Mouse (Mus musculus) adrenal gland, postnatal 14 days (tissue): ENCODE results near the gene Tvp23b. TPM values are rescaled to one million over a fixed set of nuclear protein-coding genes. Genes with fewer than 3 reads are reported as not detected.

Experiments
- DNase-seq: peaks from one replicate; pipeline ENCODE4 v3.0.0; 2021; ENCODE audit warnings: mixed read lengths
- total RNA-seq: library from RNA; stranded (reverse); gene quantifications from 2 replicates; pipeline ENCODE4 v1.2.3, GENCODE M21; 2021

Gene Tvp23b
- total RNA-seq, 1 experiment from 2014 or later = 33.6 TPM

- DNase-seq = no peak
Observed at GRCm38 (mm10) chr11:62943538-62943937, 64.3 kb downstream of the Tvp23b start.

GRCm38 (mm10) chr11:62945514-62945913 lies 66.3 kb downstream of the Tvp23b start:
- DNase-seq = no peak

DNA sequence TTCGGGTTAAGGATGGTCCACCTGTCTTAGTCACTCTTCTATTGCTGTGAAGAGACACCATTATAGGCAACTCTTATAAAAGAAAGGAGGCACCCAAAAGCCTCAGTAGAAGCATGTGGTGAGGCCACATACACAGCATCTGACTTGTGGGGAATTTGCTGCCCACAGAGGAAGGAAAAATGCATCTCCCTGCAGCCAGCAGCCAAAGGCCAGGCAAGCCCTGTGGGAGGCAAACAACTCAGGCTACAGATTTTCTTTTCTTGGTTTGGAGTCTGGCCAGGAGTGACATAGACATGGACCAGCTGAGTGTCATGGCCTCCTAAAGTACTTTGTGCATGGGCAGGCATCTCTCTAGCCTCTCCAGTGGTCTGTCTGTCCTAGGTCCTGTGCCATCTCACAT lies 70.3 kb downstream of the Tvp23b start:
- DNase-seq = no peak

DNA sequence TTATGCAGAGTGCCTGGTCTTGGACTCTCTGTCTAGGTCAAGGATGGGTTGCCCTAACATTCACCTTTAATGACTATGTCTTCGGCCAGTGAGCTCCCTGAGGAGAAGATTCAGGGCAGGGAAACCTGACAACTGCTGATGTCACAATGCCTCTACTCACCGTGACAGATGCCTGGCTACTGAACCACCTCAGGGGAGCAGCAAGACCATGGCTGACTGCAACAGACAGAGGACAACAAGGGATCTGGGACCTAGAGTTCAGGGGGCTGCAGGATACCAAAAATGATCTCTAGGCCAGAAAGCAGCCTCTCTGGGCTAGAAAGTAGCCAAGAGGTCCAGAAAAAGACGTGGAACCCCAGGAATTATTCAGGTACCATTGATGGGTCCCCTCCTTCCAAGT lies 71.8 kb downstream of the Tvp23b start, which contains the start of gene Cdrt4:
Gene Cdrt4 (plus strand): TSS at position 182 of the 400 bp plus-strand sequence.
- DNase-seq = no peak

DNA sequence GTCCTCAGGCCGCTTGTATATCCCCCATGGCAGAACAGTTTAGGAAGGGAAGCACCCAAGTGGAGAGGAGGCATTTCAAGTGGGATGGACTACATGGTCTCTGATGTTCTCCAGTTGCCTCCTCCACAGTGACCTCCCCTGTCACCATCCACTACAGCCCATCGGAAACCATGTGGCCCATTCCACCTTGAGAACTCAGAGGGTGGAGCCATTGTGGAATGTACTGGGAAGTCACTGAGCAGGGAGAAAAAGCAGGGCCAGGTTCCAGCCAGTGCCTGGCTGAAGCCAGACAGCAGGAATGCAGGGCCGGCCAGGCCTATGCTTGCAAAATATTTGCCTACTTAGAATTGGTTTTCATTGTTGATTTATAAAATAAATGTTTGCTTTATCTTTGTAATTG lies 75.5 kb downstream of the Tvp23b start:
- DNase-seq = peak; percentile 28

DNA sequence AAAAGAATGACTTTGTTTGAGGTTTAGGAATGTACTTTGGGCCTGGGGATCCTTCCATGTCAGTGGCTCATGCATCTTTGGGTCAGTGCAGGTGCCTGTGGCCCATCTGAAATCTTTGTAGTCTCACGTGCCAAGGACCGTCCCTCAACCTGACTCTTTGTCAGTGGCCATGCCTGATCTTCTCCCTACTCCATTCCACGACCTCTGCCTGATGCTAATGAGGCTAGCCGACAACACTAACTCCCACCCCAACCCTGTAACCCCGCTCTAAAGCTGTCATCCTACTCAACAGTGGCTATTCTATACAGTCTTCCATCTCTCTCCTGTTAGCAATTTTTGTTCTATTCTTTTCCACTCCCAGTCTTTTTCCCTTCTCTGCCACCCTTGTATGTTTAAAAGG lies 75.9 kb downstream of the Tvp23b start:
- DNase-seq = no peak

DNA sequence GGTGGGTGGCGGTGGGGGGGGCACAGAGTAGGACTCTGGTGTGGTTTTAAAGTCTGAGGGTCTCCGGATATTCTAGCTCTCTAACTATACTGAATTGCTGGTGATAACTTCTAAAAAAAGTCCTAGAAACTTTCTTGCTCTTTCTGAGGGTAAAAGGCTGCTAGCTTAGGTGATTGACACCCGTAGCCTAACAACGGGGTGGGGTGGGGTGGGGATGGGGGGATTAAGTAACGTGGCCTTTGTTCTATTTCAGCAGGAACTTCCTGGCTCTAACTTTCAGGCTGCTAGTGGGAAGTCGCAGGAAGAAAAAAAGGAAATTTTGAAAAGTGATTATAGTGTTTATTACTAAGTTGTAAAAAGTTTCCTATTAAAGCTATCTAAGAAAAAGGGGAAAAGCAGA lies 76.5 kb downstream of the Tvp23b start:
- no peak for DNase-seq

DNA sequence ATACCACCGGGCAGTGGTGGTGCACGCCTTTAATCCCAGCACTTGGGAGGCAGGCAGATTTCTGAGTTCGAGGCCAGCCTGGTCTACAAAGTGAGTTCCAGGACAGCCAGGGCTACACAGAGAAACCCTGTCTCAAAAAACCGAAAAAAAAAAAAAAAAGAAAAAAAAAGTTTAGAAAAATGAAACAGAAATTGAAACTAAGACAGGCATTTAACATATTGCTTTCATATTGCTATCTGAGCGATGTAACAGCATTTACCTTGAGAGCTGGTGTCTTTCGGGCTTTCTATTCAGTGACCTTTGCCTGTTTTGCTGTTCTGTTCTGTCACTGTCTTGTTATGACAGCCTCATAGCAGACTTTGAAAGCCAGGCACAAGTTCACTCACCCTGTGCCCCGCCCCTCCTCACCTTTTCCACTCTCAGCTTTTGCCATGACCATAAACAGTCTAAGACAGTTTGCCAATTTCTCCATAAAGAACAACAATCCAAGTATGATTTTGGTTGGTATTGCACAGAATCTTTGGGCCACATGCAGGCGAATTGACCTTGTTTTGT lies 78.4 kb downstream of the Tvp23b start:
- no peak for DNase-seq

- no peak for DNase-seq
Observed at GRCm38 (mm10) chr11:62963292-62963691, 84.0 kb downstream of the Tvp23b start.

GRCm38 (mm10) chr11:62966424-62966764 lies 87.1 kb downstream of the Tvp23b start:
- DNase-seq = no peak

Other genes starting within 250 kb of the Tvp23b start
- gene Lrrc75a, start 230.9 kb upstream of the Tvp23b start, total RNA-seq = 28.7 and 31.7 TPM in 2 replicates
- 26.6 and 35.7 TPM in 2 replicates for gene Mmgt2, start 230.8 kb upstream of the Tvp23b start, total RNA-seq
- gene Zfp287, start 147.6 kb upstream of the Tvp23b start, total RNA-seq = 4.5 and 5.4 TPM in 2 replicates
- gene Gm10428, start 126.4 kb upstream of the Tvp23b start, total RNA-seq = not detected in 2 replicates
- 3.1 and 3.4 TPM in 2 replicates for gene Zfp286, start 90.0 kb upstream of the Tvp23b start, total RNA-seq
- gene Trim16, start 59.2 kb upstream of the Tvp23b start, total RNA-seq = 12.0 and 13.8 TPM in 2 replicates
- gene Fbxw10, start 32.4 kb upstream of the Tvp23b start, total RNA-seq = 0.70 and 1.2 TPM in 2 replicates
- not detected in 2 replicates for gene Cdrt4, start 71.7 kb downstream of the Tvp23b start, total RNA-seq
- not detected in 2 replicates for gene Tekt3, start 182.2 kb downstream of the Tvp23b start, total RNA-seq
- 112 and 113 TPM in 2 replicates for gene Pmp22, start 249.5 kb downstream of the Tvp23b start, total RNA-seq